Mouse (Mus musculus): ENCODE data around the gene Des.

GRCm38 (mm10) chr1:75382356-75383071, 22.4 kb downstream of the Des start:
- no peak for TF ChIP-seq MAX (IDR thresholded peaks at IDR 0.05; ENCODE audit: low read depth)
- TF ChIP-seq POLR2A (IDR thresholded peaks at IDR 0.05; ENCODE audit: insufficient read length, low read depth): no peak
- TF ChIP-seq SRF (IDR thresholded peaks at IDR 0.05; ENCODE audit: control insufficient read depth, insufficient read length, low read depth): no peak
- no peak for TF ChIP-seq POLR2AphosphoS2 (IDR thresholded peaks at IDR 0.05; ENCODE audit: insufficient read length, low read depth)
- no peak for TF ChIP-seq CEBPB (IDR thresholded peaks at IDR 0.05; ENCODE audit: insufficient read depth, poor library complexity, severe bottlenecking)
- TF ChIP-seq E2F4 (IDR thresholded peaks at IDR 0.05; ENCODE audit: insufficient read depth): no peak
- TF ChIP-seq MYOD1 (IDR thresholded peaks at IDR 0.05; ENCODE audit: control insufficient read depth in 1 of 3, insufficient read length in 2 of 3, low read depth in 2 of 3): no peak
- no peak for TF ChIP-seq USF1 (IDR thresholded peaks at IDR 0.05; ENCODE audit: low read depth)
- no peak for TF ChIP-seq TCF12 (IDR thresholded peaks at IDR 0.05; ENCODE audit: insufficient read depth, poor library complexity, severe bottlenecking)
- no peak for TF ChIP-seq MYOG (IDR thresholded peaks at IDR 0.05; ENCODE audit: control insufficient read depth in 1 of 3, insufficient read depth in 1 of 3, insufficient read length in 2 of 3, low read depth in 2 of 3)
- no peak for TF ChIP-seq REST (IDR thresholded peaks at IDR 0.05; ENCODE audit: insufficient read depth, insufficient read length)
- TF ChIP-seq TCF3 (IDR thresholded peaks at IDR 0.05; ENCODE audit: insufficient read length, low read depth): no peak
